Mouse (Mus musculus) liver, embryonic 12.5 days (tissue): ENCODE results near the gene Tpgs1. TPM values are rescaled to one million over a fixed set of nuclear protein-coding genes. Genes with fewer than 3 reads are reported as not detected.

Experiments
- ATAC-seq: fragments of 200-750 bp; cut with Nextera tagmentation; 2 replicates; pipeline ENCODE4 v1.8.0; 2017; ENCODE audit warnings: moderate number of reproducible peaks, mild to moderate bottlenecking, moderate library complexity
- H3K27ac ChIP-seq: fragments of 300-500 bp; sonication (generic); 2 replicates; pipeline ENCODE4 v1.5.1; 2016; ENCODE audit warnings: mild to moderate bottlenecking
- H3K27me3 ChIP-seq: fragments of 300-500 bp; sonication (generic); replicated peaks from 2 replicates; pipeline ENCODE4 v1.6.1; 2016; ENCODE audit warnings: mild to moderate bottlenecking, moderate library complexity
- H3K36me3 ChIP-seq: fragments of 300-500 bp; sonication (generic); 2 replicates; pipeline ENCODE4 v1.6.1; 2016; ENCODE audit warnings: mild to moderate bottlenecking, moderate library complexity
- H3K4me1 ChIP-seq: fragments of 300-500 bp; sonication (generic); 2 replicates; pipeline ENCODE4 v1.6.1; 2016
- H3K4me2 ChIP-seq: fragments of 300-500 bp; sonication (generic); 2 replicates; pipeline ENCODE4 v1.6.1; 2016; ENCODE audit warnings: mild to moderate bottlenecking, moderate library complexity
- H3K4me3 ChIP-seq: fragments of 300-500 bp; sonication (generic); 2 replicates; pipeline ENCODE4 v1.5.1; 2016; ENCODE audit warnings: mild to moderate bottlenecking, moderate library complexity
- H3K9ac ChIP-seq: fragments of 300-500 bp; sonication (generic); 2 replicates; pipeline ENCODE4 v1.6.1; 2016; ENCODE audit warnings: mild to moderate bottlenecking, moderate library complexity
- H3K9me3 ChIP-seq: fragments of 300-500 bp; sonication (generic); replicated peaks from 2 replicates; pipeline ENCODE4 v1.6.1; 2016; ENCODE audit warnings: mild to moderate bottlenecking, moderate library complexity
- WGBS: fragments of 180-500 bp; shearing (Covaris S2); methylation state at CpG from one replicate; pipeline ENCODE4 v1.1.7; 2016; ENCODE audit not compliant: insufficient replicate concordance; 5-methylcytosine and 5-hydroxymethylcytosine counted together
- polyA plus RNA-seq: library from polyadenylated mRNA; unstranded; fragments of >200 nt; fragmentation: Nextera tagmentation; extraction: Ambion mirVana; gene quantifications from 2 replicates; pipeline ENCODE4 v1.2.1, GENCODE M21; 2016

Gene Tpgs1
- polyA plus RNA-seq, 1 experiment from 2014 or later = 34.2 TPM

DNA sequence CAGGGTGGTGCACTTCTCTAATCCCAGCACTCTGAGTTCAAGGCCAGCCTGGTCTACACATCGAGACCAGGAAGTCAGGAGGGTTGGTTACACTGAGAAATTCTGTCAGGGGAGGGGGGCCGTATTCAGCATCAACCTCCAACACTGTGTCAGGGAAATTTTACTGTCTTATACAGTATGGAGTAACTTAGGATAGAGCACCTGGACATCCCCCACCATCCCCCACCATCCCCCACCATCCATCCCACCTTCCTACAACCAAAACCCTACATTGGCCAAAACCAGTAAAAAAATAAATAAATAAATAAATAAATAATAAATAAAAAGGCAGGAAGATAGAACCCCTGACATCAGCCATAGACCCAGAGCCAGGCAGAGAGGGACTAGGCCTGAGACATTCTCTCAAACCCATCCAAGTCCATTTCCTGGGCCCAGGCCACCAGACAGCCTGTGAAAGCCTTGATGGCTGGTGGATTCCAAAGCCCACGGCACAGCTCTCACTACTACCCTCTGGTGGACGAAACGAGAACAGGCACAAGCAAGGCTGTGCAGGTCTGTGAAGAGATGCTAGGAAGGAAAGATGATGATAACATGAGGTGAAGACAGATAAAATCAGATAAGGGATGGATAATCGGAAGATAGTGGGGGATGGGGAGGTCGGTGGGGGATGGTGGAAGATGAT lies 20.0 kb upstream of the Tpgs1 start:
- peaks cover 9% of the 10 kb centered on the region; the same call in 1 of the 2 replicates for H3K27me3 ChIP-seq
- no peak overlapping the region for H3K27ac ChIP-seq
- H3K4me3 ChIP-seq = no peak overlapping the region
- no peaks in the 10 kb centered on the region for H3K9me3 ChIP-seq
- no peak overlapping the region for H3K9ac ChIP-seq
- no peak overlapping the region for H3K4me2 ChIP-seq
- H3K36me3 ChIP-seq = no peaks in the 10 kb centered on the region
- no peaks in the 10 kb centered on the region for H3K4me1 ChIP-seq
- peak; percentile 36; the same call in 1 of the 2 replicates for ATAC-seq
- WGBS = 23% methylated on average over 7 of the region's 7 CpGs

DNA sequence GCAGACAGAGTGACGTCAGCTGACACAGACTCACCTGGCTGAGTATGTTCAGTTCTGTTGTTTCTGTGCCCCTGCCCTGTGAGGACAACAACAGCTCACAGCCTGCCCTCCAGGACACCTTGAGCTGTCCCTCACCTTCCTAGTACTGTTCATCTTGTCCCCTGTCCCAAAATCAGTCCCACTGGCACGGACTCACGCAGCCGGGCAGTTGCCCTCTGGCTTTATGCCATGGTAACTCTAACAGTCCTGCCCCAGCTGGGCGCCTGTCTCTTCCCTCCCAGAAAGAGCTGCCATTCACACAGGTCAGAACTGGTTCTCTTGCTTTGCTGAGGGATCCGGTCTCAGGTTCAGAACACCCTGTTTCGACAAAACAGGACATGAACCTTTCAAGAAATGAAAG lies 16.4 kb upstream of the Tpgs1 start:
- Histone ChIP-seq H3K4me3 (no peak overlapping the region), H3K27ac (no peak overlapping the region), H3K9me3 (no peaks in the 10 kb centered on the region), H3K36me3 (no peaks in the 10 kb centered on the region), H3K9ac (no peak overlapping the region), H3K4me2 (no peak overlapping the region), H3K4me1 (no peaks in the 10 kb centered on the region), H3K27me3 (peaks cover 16% of the 10 kb centered on the region; the same call in 1 of the 2 replicates)
- 67% methylated on average over 7 of the region's 7 CpGs for WGBS
- ATAC-seq = no peak

DNA sequence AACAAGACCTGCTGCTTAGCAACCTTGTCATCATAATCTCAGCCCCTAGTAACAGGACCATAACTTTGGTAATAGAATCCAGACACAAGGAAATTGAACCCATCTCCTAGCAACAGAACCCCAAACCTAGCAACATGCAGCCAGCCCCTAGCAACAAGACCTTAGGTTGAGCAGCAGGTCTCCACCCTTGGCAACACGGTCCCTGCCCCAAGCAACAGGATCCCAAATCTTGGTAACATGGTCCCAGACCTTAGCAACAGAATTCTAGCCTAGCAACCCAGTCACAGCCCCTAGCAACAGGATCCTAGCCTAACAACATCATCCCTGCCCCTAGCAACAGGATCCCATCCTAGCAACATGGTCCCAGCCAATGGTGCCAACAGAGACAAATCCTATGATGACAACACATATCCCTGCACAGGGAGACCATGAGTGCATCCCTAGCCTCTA lies 14.2 kb upstream of the Tpgs1 start:
- H3K27ac ChIP-seq = no peak overlapping the region
- H3K4me1 ChIP-seq = no peaks in the 10 kb centered on the region
- H3K4me2 ChIP-seq = no peak overlapping the region
- peaks cover 16% of the 10 kb centered on the region; the same call in 1 of the 2 replicates for H3K27me3 ChIP-seq
- no peak for ATAC-seq
- no peaks in the 10 kb centered on the region for H3K36me3 ChIP-seq
- WGBS = 40% methylated on average over 1 of the region's 1 CpGs
- no peak overlapping the region for H3K4me3 ChIP-seq
- H3K9ac ChIP-seq = no peak overlapping the region
- no peaks in the 10 kb centered on the region for H3K9me3 ChIP-seq

DNA sequence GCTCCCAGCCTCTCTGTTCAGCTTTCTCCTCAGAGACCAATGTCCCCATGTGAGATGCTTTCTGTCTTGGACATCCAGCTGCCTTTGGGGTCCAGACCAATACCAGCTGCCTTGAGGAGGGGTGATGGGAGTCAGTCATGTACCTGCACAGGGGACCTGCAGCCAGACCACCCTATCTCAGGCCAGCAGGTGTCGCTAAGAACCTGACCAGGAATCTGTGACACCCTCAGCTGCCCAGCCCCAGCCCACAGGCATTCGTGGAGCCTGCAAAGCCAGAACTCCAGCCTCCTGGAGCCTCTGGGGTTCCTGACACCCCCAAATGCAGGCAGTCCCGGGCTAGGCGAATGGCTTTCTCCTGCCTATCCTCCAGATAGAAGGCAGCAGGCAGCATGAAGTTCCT lies 10.3 kb upstream of the Tpgs1 start:
- H3K4me2 ChIP-seq = no peak overlapping the region
- WGBS = 19% methylated on average over 4 of the region's 4 CpGs
- peaks cover 12% of the 10 kb centered on the region; the same call in 1 of the 2 replicates for H3K27me3 ChIP-seq
- H3K36me3 ChIP-seq = no peaks in the 10 kb centered on the region
- H3K4me3 ChIP-seq = no peak overlapping the region
- peaks cover 10% of the 10 kb centered on the region; the same call in 1 of the 2 replicates for H3K4me1 ChIP-seq
- H3K9ac ChIP-seq = no peak overlapping the region
- H3K27ac ChIP-seq = no peak overlapping the region
- no peak for ATAC-seq
- H3K9me3 ChIP-seq = no peaks in the 10 kb centered on the region

DNA sequence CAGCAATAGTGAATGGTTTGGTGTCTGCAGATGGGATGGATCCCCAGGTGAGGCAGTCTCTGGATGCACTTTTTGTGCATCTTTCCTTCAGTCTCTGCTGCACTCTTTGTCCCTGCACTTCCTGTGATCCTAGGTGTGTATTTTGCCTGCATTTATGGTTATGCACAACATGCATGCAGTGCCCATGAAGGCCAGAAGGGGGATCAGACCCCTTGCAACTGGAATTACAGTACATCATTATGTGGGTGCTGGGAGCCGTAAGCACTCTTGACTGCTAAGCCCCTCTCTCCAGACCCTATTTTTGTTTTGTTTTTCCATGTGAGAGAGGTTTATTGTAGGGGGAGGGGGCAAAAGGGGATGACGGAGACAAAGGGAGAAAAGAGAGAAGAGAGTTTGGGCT lies 8.9 kb upstream of the Tpgs1 start:
- H3K9ac ChIP-seq = no peak overlapping the region
- 0 out of 2 replicates have a peak, but pooled peaks cover 11% of the 10 kb centered on the region for H3K27me3 ChIP-seq
- ATAC-seq = no peak
- H3K4me1 ChIP-seq = peaks cover 10% of the 10 kb centered on the region; the same call in 1 of the 2 replicates
- H3K36me3 ChIP-seq = no peaks in the 10 kb centered on the region
- no peak overlapping the region for H3K4me3 ChIP-seq
- WGBS = 67% methylated on average over 2 of the region's 2 CpGs
- no peak overlapping the region for H3K4me2 ChIP-seq
- no peak overlapping the region for H3K27ac ChIP-seq
- H3K9me3 ChIP-seq = no peaks in the 10 kb centered on the region

DNA sequence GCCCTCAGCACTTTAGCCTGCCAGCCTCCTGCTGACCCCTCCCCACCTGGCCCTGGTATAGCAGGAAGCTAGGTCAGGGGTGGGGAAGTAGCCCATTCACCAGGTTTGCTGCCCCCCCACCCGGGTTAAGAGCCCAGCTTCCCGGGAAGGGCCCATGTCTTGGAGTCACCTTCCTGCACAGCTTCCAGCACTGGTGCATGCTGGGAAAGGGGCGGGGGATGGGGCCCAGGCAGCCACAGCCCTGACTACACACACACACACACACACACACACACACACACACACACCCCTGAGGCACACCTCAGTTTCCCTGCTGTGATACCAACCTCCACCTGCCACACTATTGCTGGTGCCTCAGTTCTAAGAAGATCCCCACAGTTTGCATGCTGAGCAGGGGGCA lies 7.3 kb upstream of the Tpgs1 start:
- Histone ChIP-seq H3K27me3 (0 out of 2 replicates have a peak, but pooled peaks cover 8% of the 10 kb centered on the region), H3K27ac (no peak overlapping the region), H3K4me1 (peaks cover 10% of the 10 kb centered on the region; the same call in 1 of the 2 replicates), H3K4me2 (no peak overlapping the region), H3K4me3 (no peak overlapping the region), H3K9me3 (no peaks in the 10 kb centered on the region), H3K9ac (no peak overlapping the region), H3K36me3 (no peaks in the 10 kb centered on the region)
- WGBS = 43% methylated on average over 3 of the region's 3 CpGs
- no peak for ATAC-seq

DNA sequence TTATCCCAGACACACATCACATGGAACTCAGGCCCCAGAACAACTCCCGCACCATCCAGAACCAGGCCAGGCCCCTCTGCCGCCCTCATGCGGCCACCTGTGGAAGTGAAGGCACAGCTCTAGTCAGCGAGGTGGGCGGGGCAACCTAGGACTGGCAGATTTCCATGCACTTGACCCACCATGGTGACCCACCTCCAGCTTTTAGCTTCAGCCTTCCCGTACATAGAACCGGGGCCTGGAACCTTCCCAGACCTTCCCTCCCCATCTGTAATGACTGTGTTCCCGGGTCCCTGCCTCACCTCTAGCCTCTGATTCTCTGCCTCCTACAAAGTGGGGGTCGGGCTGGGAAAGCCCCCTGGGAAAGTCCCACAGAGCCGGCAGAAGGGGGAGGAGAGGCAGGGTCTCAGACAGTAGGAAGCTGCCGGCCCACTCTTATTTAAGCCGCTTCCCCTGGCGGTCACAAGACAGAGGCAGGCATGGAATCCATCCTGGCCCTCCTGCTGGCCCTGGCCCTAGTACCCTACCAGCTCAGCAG lies 5.0 kb upstream of the Tpgs1 start, which contains the start of gene Madcam1:
Gene Madcam1 (plus strand): TSS at position 429 of the 535 bp plus-strand sequence.
- Histone ChIP-seq H3K4me3 (no peak within 1 kb of the TSS), H3K9me3 (no peaks in the 10 kb centered on the region), H3K27me3 (0 out of 2 replicates have a peak, but pooled peaks cover 8% of the 10 kb centered on the region), H3K4me2 (no peak within 1 kb of the TSS), H3K4me1 (peaks cover 18% of the 10 kb centered on the region), H3K9ac (no peak within 1 kb of the TSS), H3K27ac (no peak within 1 kb of the TSS), H3K36me3 (no peaks in the 10 kb centered on the region)
- WGBS = 18% methylated on average over 13 of the region's 13 CpGs
- peak; percentile 28 for ATAC-seq

DNA sequence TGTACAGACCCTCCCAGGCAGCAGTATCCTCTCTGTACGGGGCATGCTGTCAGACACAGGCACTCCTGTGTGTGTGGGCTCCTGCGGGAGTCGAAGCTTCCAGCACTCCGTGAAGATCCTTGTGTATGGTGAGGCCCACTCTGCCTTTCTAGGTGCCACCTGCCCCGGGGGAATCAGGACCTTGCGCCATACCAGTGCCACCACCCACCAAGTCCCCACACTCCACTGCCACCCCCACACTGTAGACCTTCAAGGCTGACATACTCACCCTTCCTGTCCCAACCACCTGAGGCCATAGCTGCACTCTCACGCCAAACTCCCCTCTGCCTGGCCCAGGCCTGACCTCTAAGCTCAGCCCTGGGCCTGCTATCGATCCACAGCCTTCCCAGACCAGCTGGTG lies 4.1 kb upstream of the Tpgs1 start:
- H3K4me2 ChIP-seq = no peak overlapping the region
- no peak overlapping the region for H3K9ac ChIP-seq
- 71% methylated on average over 8 of the region's 8 CpGs for whole genome bisulfite sequencing
- peaks cover 20% of the 10 kb centered on the region for H3K4me1 ChIP-seq
- H3K27me3 ChIP-seq = 0 out of 2 replicates have a peak, but pooled peaks cover 8% of the 10 kb centered on the region
- no peak overlapping the region for H3K4me3 ChIP-seq
- no peak for ATAC-seq
- H3K9me3 ChIP-seq = no peaks in the 10 kb centered on the region
- H3K36me3 ChIP-seq = no peaks in the 10 kb centered on the region
- no peak overlapping the region for H3K27ac ChIP-seq

DNA sequence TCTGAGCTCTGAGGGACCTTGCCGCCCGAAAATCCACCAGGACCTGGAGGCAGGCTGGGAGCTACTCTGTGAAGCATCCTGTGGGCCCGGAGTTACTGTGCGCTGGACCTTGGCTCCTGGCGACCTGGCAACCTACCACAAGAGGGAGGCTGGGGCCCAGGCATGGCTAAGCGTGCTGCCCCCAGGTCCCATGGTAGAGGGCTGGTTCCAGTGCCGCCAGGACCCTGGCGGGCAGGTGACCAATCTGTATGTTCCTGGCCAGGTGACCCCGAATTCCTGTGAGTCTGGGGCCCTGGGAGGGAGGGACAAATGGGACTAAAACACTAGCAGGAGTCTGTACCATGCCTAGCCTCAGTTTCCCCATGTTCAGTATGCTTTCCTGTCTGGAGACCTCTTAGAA lies 2.7 kb upstream of the Tpgs1 start:
- no peaks in the 10 kb centered on the region for H3K36me3 ChIP-seq
- H3K4me1 ChIP-seq = peaks cover 33% of the 10 kb centered on the region
- H3K9me3 ChIP-seq = no peaks in the 10 kb centered on the region
- no peak overlapping the region for H3K27ac ChIP-seq
- H3K27me3 ChIP-seq = 0 out of 2 replicates have a peak, but pooled peaks cover 8% of the 10 kb centered on the region
- no peak overlapping the region for H3K9ac ChIP-seq
- no peak overlapping the region for H3K4me2 ChIP-seq
- no peak overlapping the region for H3K4me3 ChIP-seq
- WGBS = 51% methylated on average over 9 of the region's 9 CpGs
- ATAC-seq = no peak

DNA sequence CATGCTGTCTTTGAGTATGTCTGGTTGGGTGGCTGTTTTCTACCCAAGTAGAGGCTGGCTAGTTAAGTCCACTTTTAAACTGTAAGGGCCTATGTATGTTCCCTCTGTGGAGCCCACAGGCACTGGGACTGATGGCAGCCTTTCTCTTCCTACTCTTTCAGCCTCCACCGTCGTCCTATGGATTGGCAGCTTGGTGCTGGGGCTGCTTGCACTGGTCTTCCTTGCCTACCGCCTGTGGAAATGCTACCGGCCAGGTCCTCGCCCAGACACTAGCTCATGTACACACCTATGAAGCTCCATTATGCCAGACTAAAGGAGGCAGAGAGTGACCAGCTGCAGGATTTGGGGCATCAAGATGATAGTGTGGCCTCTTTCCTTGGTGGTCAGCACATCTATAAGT lies 1.1 kb upstream of the Tpgs1 start:
- 65% methylated on average over 5 of the region's 5 CpGs for WGBS

DNA sequence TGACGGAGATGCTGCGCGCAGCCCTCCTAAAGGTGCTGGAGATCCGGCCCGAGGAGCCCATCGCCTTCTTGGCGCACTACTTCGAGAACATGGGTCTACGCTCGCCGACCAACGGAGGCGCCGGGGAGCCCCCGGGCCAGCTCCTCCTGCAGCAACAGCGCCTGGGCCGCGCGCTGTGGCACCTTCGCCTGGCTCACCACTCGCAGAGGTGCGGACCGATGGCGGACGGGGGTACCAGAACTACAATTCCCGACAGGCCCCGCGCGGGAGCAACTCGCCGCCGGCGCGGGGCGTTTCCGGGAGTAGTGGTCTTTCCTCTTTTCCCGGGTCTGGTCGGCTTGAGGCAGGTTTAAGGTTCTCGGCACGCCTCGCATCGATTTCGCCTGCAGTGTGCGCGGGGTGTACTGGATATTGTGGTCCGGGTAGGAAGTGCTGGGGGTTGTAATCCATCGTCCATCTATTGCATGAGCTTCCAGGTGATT lies 448 bp downstream of the Tpgs1 start:
- H3K9me3 ChIP-seq = no peaks in the 10 kb centered on the region
- peaks cover 28% of the 10 kb centered on the region for H3K4me1 ChIP-seq
- WGBS = 4% methylated on average over 45 of the region's 47 CpGs
- H3K4me3 ChIP-seq = peak overlapping the region; percentile 85
- H3K27ac ChIP-seq = peak overlapping the region; percentile 81
- 0 out of 2 replicates have a peak, but pooled peaks cover 8% of the 10 kb centered on the region for H3K27me3 ChIP-seq
- H3K36me3 ChIP-seq = peaks cover 6% of the 10 kb centered on the region
- ATAC-seq = peak; percentile 57
- peak overlapping the region; percentile 80 for H3K9ac ChIP-seq
- H3K4me2 ChIP-seq = peak overlapping the region; percentile 85

More for the DNA sequence above, 1.1 kb upstream of the Tpgs1 start:
- no peak for ATAC-seq
- Histone ChIP-seq H3K4me3 (no peak overlapping the region), H3K9ac (no peak overlapping the region), H3K4me2 (no peak overlapping the region), H3K36me3 (peaks cover 6% of the 10 kb centered on the region), H3K4me1 (peaks cover 28% of the 10 kb centered on the region), H3K27me3 (0 out of 2 replicates have a peak, but pooled peaks cover 8% of the 10 kb centered on the region), H3K9me3 (no peaks in the 10 kb centered on the region), H3K27ac (no peak overlapping the region)
